7 mouse cellular contexts compared by ENCODE assay signal in genomic region chr1:134415168-134415831, GRCm38 (mm10). TPM values are rescaled to one million over a fixed set of nuclear protein-coding genes. Genes with fewer than 3 reads are reported as not detected.
A peak's percentile ranks its signal among the peaks of the same experiment; 100 is the strongest.
DNase-seq lines count a peak whose midpoint lies in the region; ATAC-seq lines count a peak whose summit lies in the region.

Gene Adipor1, plus strand, starts transcription at chr1:134415378.

- H3K27me3 ChIP-seq in embryonic facial prominence, embryonic 12.5 days = no peaks in the 10 kb centered on the region
- no peaks in the 10 kb centered on the region for H3K27me3 ChIP-seq in limb, embryonic 11.5 days (ENCODE audit: control insufficient read depth, insufficient read depth, low read length)
- no peaks in the 10 kb centered on the region for H3K27me3 ChIP-seq in midbrain, embryonic 14.5 days (ENCODE audit: control insufficient read depth, insufficient read depth, low read length)

- H3K9me3 ChIP-seq in embryonic facial prominence, embryonic 12.5 days = no peaks in the 10 kb centered on the region
- no peaks in the 10 kb centered on the region for H3K9me3 ChIP-seq in limb, embryonic 11.5 days (ENCODE audit: control insufficient read depth, low read length)
- H3K9me3 ChIP-seq in midbrain, embryonic 14.5 days (ENCODE audit: control insufficient read depth, low read length) = no peaks in the 10 kb centered on the region

- peaks cover 36% of the 10 kb centered on the region for H3K4me1 ChIP-seq in embryonic facial prominence, embryonic 12.5 days
- peaks cover 12% of the 10 kb centered on the region for H3K4me1 ChIP-seq in limb, embryonic 11.5 days (ENCODE audit: control insufficient read depth, insufficient read depth, low read length)
- H3K4me1 ChIP-seq in midbrain, embryonic 14.5 days (ENCODE audit: control insufficient read depth, insufficient read depth, low read length) = peaks cover 25% of the 10 kb centered on the region

- peak; percentile 98 for DNase-seq in adrenal gland, postnatal 25 days
- peak; percentile 100 for DNase-seq in heart, adult 11 months
- DNase-seq in kidney, adult 18-20 months = peak; percentile 97
- peak; percentile 98 for DNase-seq in limb, embryonic 11.5 days (ENCODE audit: low spot score)
- peak; percentile 98 for DNase-seq in midbrain, embryonic 14.5 days
- peak; percentile 91 to 92 for DNase-seq in spleen, adult 18-20 months

- peak within 1 kb of the TSS; percentile 94 for H3K4me3 ChIP-seq in embryonic facial prominence, embryonic 12.5 days
- H3K4me3 ChIP-seq in limb, embryonic 11.5 days (ENCODE audit: low read depth, low read length) = peak within 1 kb of the TSS; percentile 67
- H3K4me3 ChIP-seq in midbrain, embryonic 14.5 days (replicated peaks; ENCODE audit: low read depth, low read length) = peak within 1 kb of the TSS; percentile 90

- peaks cover 12% of the 10 kb centered on the region for H3K36me3 ChIP-seq in embryonic facial prominence, embryonic 12.5 days
- H3K36me3 ChIP-seq in limb, embryonic 11.5 days (ENCODE audit: control insufficient read depth, insufficient read depth, low read length) = peaks cover 6% of the 10 kb centered on the region; the same call in 1 of the 2 replicates
- peaks cover 7% of the 10 kb centered on the region; the same call in 1 of the 2 replicates for H3K36me3 ChIP-seq in midbrain, embryonic 14.5 days (ENCODE audit: control insufficient read depth, insufficient read depth, low read length)

- peak; percentile 99 for ATAC-seq in embryonic facial prominence, embryonic 12.5 days (ENCODE audit: insufficient number of reproducible peaks, insufficient read depth, low FRiP score, low TSS enrichment)
- ATAC-seq in limb, embryonic 11.5 days (ENCODE audit: insufficient number of reproducible peaks, low FRiP score, low TSS enrichment, low read depth) = peak; percentile 100
- peak; percentile 100 for ATAC-seq in midbrain, embryonic 14.5 days (ENCODE audit: low FRiP score, low TSS enrichment)

- WGBS in embryonic facial prominence, embryonic 12.5 days = under 1% methylated on average over 66 of the region's 77 CpGs
- under 1% methylated on average over 53 of the region's 77 CpGs for WGBS in limb, embryonic 11.5 days
- WGBS in midbrain, embryonic 14.5 days = under 1% methylated on average over 71 of the region's 77 CpGs

- peak within 1 kb of the TSS; percentile 94 for H3K9ac ChIP-seq in embryonic facial prominence, embryonic 12.5 days
- H3K9ac ChIP-seq in limb, embryonic 11.5 days (ENCODE audit: low read length) = peak within 1 kb of the TSS; percentile 78
- H3K9ac ChIP-seq in midbrain, embryonic 14.5 days (replicated peaks; ENCODE audit: low read length) = peak within 1 kb of the TSS; percentile 90

- H3K27ac ChIP-seq in embryonic facial prominence, embryonic 12.5 days = peak within 1 kb of the TSS; percentile 95
- H3K27ac ChIP-seq in limb, embryonic 11.5 days (replicated peaks; ENCODE audit: low read depth, low read length) = peak within 1 kb of the TSS; percentile 84
- H3K27ac ChIP-seq in midbrain, embryonic 14.5 days (replicated peaks; ENCODE audit: low read depth, low read length) = peak within 1 kb of the TSS; percentile 93

- peak within 1 kb of the TSS; percentile 59 for H3K4me2 ChIP-seq in embryonic facial prominence, embryonic 12.5 days (replicated peaks)
- peak within 1 kb of the TSS; percentile 41 for H3K4me2 ChIP-seq in limb, embryonic 11.5 days (ENCODE audit: low read depth, severe bottlenecking)
- peak within 1 kb of the TSS; percentile 58 for H3K4me2 ChIP-seq in midbrain, embryonic 14.5 days (ENCODE audit: low read length)

RNA-seq across cellular contexts. Expression of gene Adipor1, which starts in this region (rescaled TPM):
- total RNA-seq in adrenal gland, postnatal 25 days (2021) = 129 and 132 TPM in 2 replicates
- polyA plus RNA-seq in embryonic facial prominence, embryonic 12.5 days (2016; fragmentation: Nextera tagmentation; extraction: Ambion mirVana) = 76.0 and 78.1 TPM in 2 replicates
- polyA plus RNA-seq in limb, embryonic 11.5 days (2014; fragmentation: Nextera tagmentation; extraction: Ambion mirVana) = 91.9 and 93.2 TPM in 2 replicates
- 70.5 and 73.5 TPM in 2 replicates for polyA plus RNA-seq in midbrain, embryonic 14.5 days (2014; fragmentation: Nextera tagmentation; extraction: Ambion mirVana)

Comparison
In these comparisons a context has a peak if more than half of its experiments do, and no peak if none do; other contexts are left out.
1. Peak in every context shown above with its lines: DNase-seq, ATAC-seq, H3K4me3 ChIP-seq and H3K27ac ChIP-seq.